Mouse (Mus musculus) stomach, postnatal 0 days (tissue): ENCODE results near the gene Olfr94. TPM values are rescaled to one million over a fixed set of nuclear protein-coding genes. Genes with fewer than 3 reads are reported as not detected.
A peak's percentile ranks its signal among the peaks of the same experiment; 100 is the strongest.
"Not testable (repeated sequence)": the region's sequence is repeated elsewhere in the genome, so short reads cannot be mapped to it uniquely, and the experiment has no call there.

Experiments used
- ATAC-seq: fragments of 200-750 bp; cut with Nextera tagmentation; 2 replicates; pipeline ENCODE4 v1.8.0; 2017; ENCODE audit not compliant: low FRiP score, low TSS enrichment
- DNase-seq: peaks from one replicate; pipeline ENCODE4 v3.0.0-alpha.2; 2016; ENCODE audit warnings: low spot score
- H3K27ac ChIP-seq: fragments of 300-500 bp; sonication (generic); replicated peaks from 2 replicates; pipeline ENCODE4 v1.5.1; 2014; ENCODE audit warnings: mild to moderate bottlenecking, control low read depth
- H3K27me3 ChIP-seq: fragments of 300-500 bp; sonication (generic); 2 replicates; pipeline ENCODE4 v1.6.1; 2014; ENCODE audit warnings: low read length; ENCODE audit not compliant: control insufficient read depth, insufficient read depth
- H3K36me3 ChIP-seq: fragments of 300-500 bp; sonication (generic); 2 replicates; pipeline ENCODE4 v1.6.1; 2014; ENCODE audit warnings: low read length, mixed read lengths; ENCODE audit not compliant: control insufficient read depth, insufficient read depth
- H3K4me1 ChIP-seq: fragments of 300-500 bp; sonication (generic); replicated peaks from 2 replicates; pipeline ENCODE4 v1.6.1; 2014; ENCODE audit warnings: antibody characterized with exemption; ENCODE audit not compliant: control insufficient read depth, insufficient read depth
- H3K4me2 ChIP-seq: fragments of 300-500 bp; sonication (generic); replicated peaks from 2 replicates; pipeline ENCODE4 v1.6.1; 2014; ENCODE audit warnings: low read depth, mild to moderate bottlenecking, control low read depth, moderate library complexity
- H3K4me3 ChIP-seq: fragments of 300-500 bp; sonication (generic); 2 replicates; pipeline ENCODE4 v1.5.1; 2014; ENCODE audit warnings: low read depth, low read length, control low read depth
- H3K9ac ChIP-seq: fragments of 300-500 bp; sonication (generic); 2 replicates; pipeline ENCODE4 v1.6.1; 2014; ENCODE audit warnings: mild to moderate bottlenecking, low read length, control low read depth, mixed read lengths
- H3K9me3 ChIP-seq: fragments of 300-500 bp; sonication (generic); 2 replicates; pipeline ENCODE4 v1.6.1; 2016; ENCODE audit warnings: low read length; ENCODE audit not compliant: control insufficient read depth
- CTCF ChIP-seq: IDR thresholded peaks from 2 replicates; pipeline ENCODE4 v1.5.1; 2016; ENCODE audit warnings: antibody characterized with exemption, low read depth, mild to moderate bottlenecking, moderate library complexity
- EP300 ChIP-seq: optimal IDR thresholded peaks from 2 replicates; pipeline ENCODE3; 2016; ENCODE audit warnings: antibody characterized with exemption
- WGBS: fragments of 180-500 bp; shearing (Covaris S2); extraction: QIAGEN DNeasy Blood & Tissue Kit; methylation state at CpG from one replicate; pipeline ENCODE4 v1.1.7; 2014; 5-methylcytosine and 5-hydroxymethylcytosine counted together
- polyA plus RNA-seq: library from polyadenylated mRNA; unstranded; fragments of >200 nt; fragmentation: Nextera tagmentation; extraction: Ambion mirVana; gene quantifications from 2 replicates; pipeline ENCODE4 v1.2.1, GENCODE M21; 2015

The Olfr94 gene
- polyA plus RNA-seq = 0.16 and 0.19 TPM in 2 replicates

GRCm38 (mm10) chr17:37200894-37201293 lies at the start of gene Olfr94:
Olfr94 (minus strand) TSS chr17:37200994.
- 85% methylated on average over 2 of the region's 2 CpGs for WGBS
- Histone ChIP-seq H3K27me3 (no peaks in the 10 kb centered on the region), H3K9ac (no peak within 1 kb of the TSS), H3K4me1 (no peaks in the 10 kb centered on the region), H3K4me2 (no peak within 1 kb of the TSS), H3K36me3 (no peaks in the 10 kb centered on the region), H3K4me3 (no peak within 1 kb of the TSS), H3K27ac (no peak within 1 kb of the TSS), H3K9me3 (no peaks in the 10 kb centered on the region)
- no peak for DNase-seq
- no peak for TF ChIP-seq CTCF
- TF ChIP-seq EP300 = no peak
- ATAC-seq = no peak

DNA sequence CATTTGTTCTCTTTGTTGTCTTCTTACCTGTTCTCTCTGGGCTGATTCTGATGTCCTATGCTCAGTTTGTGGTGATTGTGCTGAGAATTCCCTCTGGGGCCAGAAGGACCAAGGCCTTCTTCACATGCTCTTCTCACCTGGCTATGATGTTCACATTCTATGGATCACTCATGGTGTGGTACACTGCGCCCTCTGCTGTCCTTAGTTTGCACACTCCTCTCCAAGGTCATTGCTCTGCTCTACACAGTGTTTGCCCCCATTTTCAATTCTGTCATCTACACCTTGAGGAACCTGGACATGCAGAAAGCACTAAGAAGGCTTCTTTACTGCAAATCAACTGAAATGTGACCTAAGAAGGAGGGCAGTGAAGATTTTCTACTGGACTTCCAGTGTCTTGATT lies 49.8 kb upstream of the Olfr94 start:
- no peaks in the 10 kb centered on the region for H3K4me1 ChIP-seq
- no peaks in the 10 kb centered on the region for H3K9me3 ChIP-seq
- WGBS = 0% methylated on average over 1 of the region's 1 CpGs
- no peak overlapping the region for H3K9ac ChIP-seq
- no peaks in the 10 kb centered on the region for H3K36me3 ChIP-seq
- TF ChIP-seq CTCF (peak; percentile 77), EP300 (no peak)
- peak; percentile 69 for DNase-seq
- H3K4me2 ChIP-seq = no peak overlapping the region
- ATAC-seq = no peak
- no peak overlapping the region for H3K4me3 ChIP-seq
- no peak overlapping the region for H3K27ac ChIP-seq
- no peaks in the 10 kb centered on the region for H3K27me3 ChIP-seq

- no peaks in the 10 kb centered on the region for H3K4me1 ChIP-seq
- no peaks in the 10 kb centered on the region for H3K9me3 ChIP-seq
- TF ChIP-seq CTCF (no peak), EP300 (no peak)
- H3K4me2 ChIP-seq = no peak overlapping the region
- ATAC-seq = no peak
- H3K9ac ChIP-seq = no peak overlapping the region
- H3K36me3 ChIP-seq = no peaks in the 10 kb centered on the region
- DNase-seq = no peak
- no peaks in the 10 kb centered on the region for H3K27me3 ChIP-seq
- no peak overlapping the region for H3K27ac ChIP-seq
- no peak overlapping the region for H3K4me3 ChIP-seq
Measured at GRCm38 (mm10) chr17:37249460-37249859, 48.7 kb upstream of the Olfr94 start.

DNA sequence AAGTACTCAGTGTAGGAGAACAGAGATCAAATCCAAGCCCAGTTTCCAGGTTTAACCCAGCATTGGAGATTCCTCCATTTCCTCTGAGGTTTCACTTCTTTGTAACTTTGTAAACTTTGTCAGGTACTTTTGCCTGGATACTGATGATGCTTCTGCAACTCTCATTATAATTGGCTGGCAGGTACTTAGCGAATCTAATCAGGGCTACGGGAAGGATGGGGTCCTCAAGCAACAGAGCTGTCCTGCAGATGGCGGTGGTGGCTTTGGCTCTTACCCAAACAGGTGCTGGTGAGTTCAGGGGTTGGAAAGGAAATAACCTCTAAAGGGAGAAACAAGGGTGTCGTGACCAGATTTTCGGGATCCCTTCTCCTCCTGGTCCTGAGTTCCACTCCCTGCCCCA lies 45.9 kb upstream of the Olfr94 start:
- ATAC-seq (peak; percentile 60; the same call in 1 of the 2 replicates), DNase-seq (peak; percentile 29)
- Histone ChIP-seq H3K4me2 (no peak overlapping the region), H3K36me3 (no peaks in the 10 kb centered on the region), H3K9ac (no peak overlapping the region), H3K4me1 (no peaks in the 10 kb centered on the region), H3K9me3 (no peaks in the 10 kb centered on the region), H3K27ac (no peak overlapping the region), H3K4me3 (no peak overlapping the region), H3K27me3 (no peaks in the 10 kb centered on the region)
- peak; percentile 20; the same call in 1 of the 2 replicates for TF ChIP-seq CTCF
- TF ChIP-seq EP300 = no peak
- WGBS = 30% methylated on average over 5 of the region's 5 CpGs

- ATAC-seq (peak; percentile 69; the same call in 1 of the 2 replicates), DNase-seq (peak; percentile 15)
- Histone ChIP-seq H3K4me3 (no peak overlapping the region), H3K9me3 (no peaks in the 10 kb centered on the region), H3K36me3 (no peaks in the 10 kb centered on the region), H3K9ac (no peak overlapping the region), H3K27me3 (no peaks in the 10 kb centered on the region), H3K4me2 (no peak overlapping the region), H3K27ac (no peak overlapping the region), H3K4me1 (no peaks in the 10 kb centered on the region)
- 8% methylated on average over 3 of the region's 3 CpGs for WGBS
- TF ChIP-seq EP300 (no peak), CTCF (no peak)
Measured at GRCm38 (mm10) chr17:37242198-37242597, 41.4 kb upstream of the Olfr94 start.

DNA sequence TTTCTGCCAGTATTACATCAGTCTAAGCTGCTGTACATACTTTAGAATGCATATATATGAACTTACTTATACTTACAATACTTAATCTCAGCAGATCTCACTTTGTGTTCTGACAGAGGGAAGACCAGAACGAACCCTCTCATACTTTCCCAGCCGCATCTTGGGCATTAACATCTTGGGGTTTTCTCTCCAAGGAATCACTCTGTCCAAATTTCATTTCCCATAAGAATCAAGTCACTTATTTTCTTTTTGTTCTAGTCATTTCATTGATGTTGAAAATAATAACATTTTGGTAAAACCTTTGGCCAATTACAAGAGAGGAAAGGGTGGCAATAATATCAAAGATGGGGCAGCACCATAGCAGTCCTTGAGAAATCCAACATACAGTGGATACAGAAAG lies 36.4 kb upstream of the Olfr94 start, which contains the start of gene Olfr97:
Gene Olfr97 (minus strand): TSS at position 101 of the 400 bp plus-strand sequence.
- H3K4me2 ChIP-seq, H3K27me3 ChIP-seq, H3K4me1 ChIP-seq, H3K9me3 ChIP-seq, H3K9ac ChIP-seq, H3K27ac ChIP-seq, H3K4me3 ChIP-seq, DNase-seq, H3K36me3 ChIP-seq, ATAC-seq: not testable (repeated sequence)
- WGBS = 86% methylated on average over 2 of the region's 2 CpGs
